Mouse (Mus musculus): ENCODE data around the gene Adam11.

DNA sequence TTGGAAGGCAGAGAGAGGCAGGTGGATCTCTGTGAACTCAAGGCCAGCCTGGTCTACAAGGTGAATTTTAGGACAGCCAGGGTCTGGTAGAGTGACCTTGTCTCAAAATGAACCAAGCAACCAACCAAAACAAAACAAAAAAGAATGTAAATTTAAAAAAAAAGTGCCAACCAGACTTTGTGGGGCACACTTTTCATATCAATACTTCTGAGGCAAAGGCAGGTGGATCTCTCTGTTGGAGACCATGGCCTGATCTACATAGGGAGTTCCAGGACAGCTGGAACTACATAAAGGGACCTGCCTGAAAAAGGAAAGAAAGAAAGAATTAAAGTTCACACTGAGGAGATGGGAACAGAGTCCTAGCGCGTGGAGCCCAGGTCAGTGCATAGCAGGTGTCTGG is 65.2 kb downstream of the Adam11 start:
- TF ChIP-seq CTCF (IDR thresholded peaks at IDR 0.05; ENCODE audit: control insufficient read depth, insufficient read depth, insufficient replicate concordance, low read depth, low read length) = no peak
- TF ChIP-seq POLR2A (IDR thresholded peaks at IDR 0.05; ENCODE audit: control insufficient read depth, low read depth, low read length) = no peak
